Mouse (Mus musculus) liver, adult 2 months (tissue): ENCODE data around the gene Zfp738. TPM values are rescaled to one million over a fixed set of nuclear protein-coding genes. Genes with fewer than 3 reads are reported as not detected.
"Not testable (repeated sequence)": the region's sequence is repeated elsewhere in the genome, so short reads cannot be mapped to it uniquely, and the experiment has no call there.

Experiments used
- DNase-seq: peaks from one replicate; pipeline ENCODE4 v3.0.0-alpha.2; 2011; ENCODE audit warnings: low read depth, low spot score; ENCODE audit errors: extremely low read depth
- H3K27ac ChIP-seq: fragments of 200-500 bp; replicated peaks from 2 replicates; pipeline ENCODE4 v1.5.1; 2012; ENCODE audit warnings: low read depth, mild to moderate bottlenecking, control low read depth, inconsistent platforms, low read length; ENCODE audit not compliant: insufficient read depth
- H3K27me3 ChIP-seq: fragments of 200-500 bp; 2 replicates; pipeline ENCODE4 v1.6.1; 2012; ENCODE audit warnings: mild to moderate bottlenecking, moderate library complexity, low read length, inconsistent platforms; ENCODE audit not compliant: control insufficient read depth, insufficient read depth
- H3K36me3 ChIP-seq: fragments of 200-500 bp; 2 replicates; pipeline ENCODE4 v1.6.1; 2012; ENCODE audit warnings: low read length, inconsistent platforms; ENCODE audit not compliant: control insufficient read depth, insufficient read depth
- H3K4me1 ChIP-seq: fragments of 200-500 bp; 2 replicates; pipeline ENCODE4 v1.6.1; 2011; ENCODE audit warnings: low read length; ENCODE audit not compliant: control insufficient read depth, insufficient read depth
- H3K4me3 ChIP-seq: fragments of 200-500 bp; 2 replicates; pipeline ENCODE4 v1.5.1; 2011; ENCODE audit warnings: low read depth, mild to moderate bottlenecking, control low read depth, low read length, moderate library complexity; ENCODE audit not compliant: insufficient read depth
- H3K79me2 ChIP-seq: fragments of 200-500 bp; 2 replicates; pipeline ENCODE4 v1.6.1; 2012; ENCODE audit warnings: inconsistent platforms, mild to moderate bottlenecking, low read length, moderate library complexity; ENCODE audit not compliant: control insufficient read depth, insufficient read depth
- H3K9ac ChIP-seq: fragments of 200-500 bp; 2 replicates; pipeline ENCODE4 v1.6.1; 2012; ENCODE audit warnings: low read depth, mild to moderate bottlenecking, control low read depth, inconsistent platforms, low read length
- CTCF ChIP-seq: fragments of 200-500 bp; IDR thresholded peaks from 2 replicates; pipeline ENCODE4 v1.5.1; 2011; ENCODE audit warnings: low read depth, low read length, control low read depth
- POLR2A ChIP-seq: fragments of 200-500 bp; IDR thresholded peaks from 2 replicates; pipeline ENCODE4 v1.6.1; 2011; ENCODE audit warnings: low read length, control low read depth; ENCODE audit not compliant: insufficient read depth; ENCODE audit errors: extremely low read depth
- WGBS: fragments of 180-500 bp; shearing (Covaris S2); methylation state at CpG from one replicate; pipeline ENCODE4 v1.1.7; 2018; 5-methylcytosine and 5-hydroxymethylcytosine counted together
- polyA plus RNA-seq: library from polyadenylated mRNA; depleted of rRNA; stranded (reverse); fragments of >200 nt; gene quantifications from 2 replicates; pipeline ENCODE4 v1.2.3, GENCODE M21; 2012; rRNA removed
- total RNA-seq: library from RNA; depleted of rRNA; stranded (reverse); fragments of >200 nt; gene quantifications from 2 replicates; pipeline ENCODE4 v1.2.3, GENCODE M21; 2014; rRNA removed

Zfp738 gene
- 5.5 and 6.4 TPM in 2 replicates for total RNA-seq
- polyA plus RNA-seq = 1.5 and 2.3 TPM in 2 replicates

- H3K4me3 ChIP-seq = no peak within 1 kb of the TSS
- 78% methylated on average over 4 of the region's 4 CpGs for WGBS
Observed at GRCm38 (mm10) chr13:67686971-67687370, at the start of gene Zfp738. Gene Zfp738, minus strand, starts transcription at chr13:67687071.

GRCm38 (mm10) chr13:67734391-67734790 is 47.5 kb upstream of the Zfp738 start:
- not testable (repeated sequence) for H3K36me3 ChIP-seq, H3K79me2 ChIP-seq, H3K27me3 ChIP-seq, H3K4me1 ChIP-seq, DNase-seq, H3K4me3 ChIP-seq, H3K9ac ChIP-seq, H3K27ac ChIP-seq
- WGBS = 97% methylated on average over 9 of the region's 9 CpGs

More at GRCm38 (mm10) chr13:67686971-67687370, at the start of gene Zfp738:
- Histone ChIP-seq H3K79me2 (peaks cover 5% of the 10 kb centered on the region; the same call in 1 of the 2 replicates), H3K27me3 (no peaks in the 10 kb centered on the region), H3K36me3 (no peaks in the 10 kb centered on the region), H3K9ac (no peak within 1 kb of the TSS), H3K4me1 (peaks cover 2% of the 10 kb centered on the region), H3K27ac (no peak within 1 kb of the TSS)
- DNase-seq = no peak
- TF ChIP-seq CTCF (no peak), POLR2A (no peak)

- peak overlapping the region; percentile 77 for H3K4me3 ChIP-seq
- peak; percentile 37 for DNase-seq
- H3K79me2 ChIP-seq, H3K27ac ChIP-seq, H3K9ac ChIP-seq, H3K27me3 ChIP-seq, H3K36me3 ChIP-seq, H3K4me1 ChIP-seq: not testable (repeated sequence)
- WGBS = 25% methylated on average over 4 of the region's 4 CpGs
- TF ChIP-seq CTCF = peak; percentile 54
Observed at GRCm38 (mm10) chr13:67729441-67729840, 42.6 kb upstream of the Zfp738 start.

- Histone ChIP-seq H3K4me1 (no peaks in the 10 kb centered on the region), H3K4me3 (peak within 1 kb of the TSS; percentile 77), H3K27me3 (no peaks in the 10 kb centered on the region), H3K27ac (no peak within 1 kb of the TSS), H3K79me2 (peaks cover 3% of the 10 kb centered on the region; the same call in 1 of the 2 replicates), H3K36me3 (no peaks in the 10 kb centered on the region), H3K9ac (peak within 1 kb of the TSS; percentile 66)
- DNase-seq = peak; percentile 86
- 2% methylated on average over 15 of the region's 21 CpGs for WGBS
- TF ChIP-seq POLR2A = no peak
- TF ChIP-seq CTCF = no peak
Observed at GRCm38 (mm10) chr13:67728641-67729318, 41.9 kb upstream of the Zfp738 start, which contains the start of gene Zfp65. Gene Zfp65, minus strand, starts transcription at chr13:67729173.

- Histone ChIP-seq H3K27ac (no peak overlapping the region), H3K79me2 (peaks cover 5% of the 10 kb centered on the region; the same call in 1 of the 2 replicates), H3K4me3 (no peak overlapping the region), H3K36me3 (no peaks in the 10 kb centered on the region), H3K4me1 (no peaks in the 10 kb centered on the region; the same call in 1 of the 2 replicates), H3K27me3 (no peaks in the 10 kb centered on the region), H3K9ac (no peak overlapping the region)
- no peak for DNase-seq
- WGBS = 70% methylated on average over 1 of the region's 1 CpGs
- TF ChIP-seq CTCF (no peak), POLR2A (no peak)
Observed at GRCm38 (mm10) chr13:67728106-67728505, 41.2 kb upstream of the Zfp738 start.

GRCm38 (mm10) chr13:67725331-67725730 is 38.5 kb upstream of the Zfp738 start:
- not testable (repeated sequence) for H3K9ac ChIP-seq, H3K36me3 ChIP-seq, DNase-seq, H3K4me3 ChIP-seq, H3K4me1 ChIP-seq, H3K79me2 ChIP-seq, H3K27ac ChIP-seq, H3K27me3 ChIP-seq
- 87% methylated on average over 2 of the region's 2 CpGs for WGBS
